In the genomic region with DNA sequence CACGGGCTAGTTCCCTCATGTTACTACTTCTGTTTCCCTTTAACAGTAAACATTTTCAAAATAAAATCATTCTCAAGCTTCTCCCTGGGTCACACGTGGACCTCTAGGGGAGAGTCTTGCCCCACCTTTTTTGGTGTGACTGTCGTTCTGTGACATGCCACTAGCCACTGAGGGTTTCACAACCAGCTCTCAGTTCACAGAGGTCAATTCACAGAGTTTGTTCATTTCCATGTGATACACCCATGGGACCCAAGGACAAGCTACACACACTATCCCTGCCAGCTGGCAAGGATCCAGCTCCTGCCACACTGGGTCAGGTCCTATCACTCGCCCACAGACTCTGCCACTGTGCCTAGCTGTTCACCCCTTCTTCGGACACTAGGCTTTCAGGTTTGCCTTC, we compare ENCODE assay signal across 11 mouse cellular contexts. TPM values are rescaled to one million over a fixed set of nuclear protein-coding genes. Genes with fewer than 3 reads are reported as not detected.
DNase-seq lines count a peak whose midpoint lies in the region; ATAC-seq and TF ChIP-seq lines count a peak whose summit lies in the region.
"Had no signal": no experiment of that assay in that cellular context is flagged by ENCODE, and none has a peak within 500 bp of the region (broad histone marks: within the 10 kb centered on the region; RNA-seq: fewer than 3 reads in every experiment).

No protein-coding gene starts in this region.

- ATAC-seq in liver, embryonic 15.5 days (ENCODE audit: insufficient read depth): peak; percentile 83
- ATAC-seq in stomach, postnatal 0 days (ENCODE audit: low FRiP score, low TSS enrichment): no peak
- no peak for ATAC-seq in midbrain, embryonic 15.5 days (replicated peaks)
- ATAC-seq: forebrain, embryonic 15.5 days; Patski had no signal

- TF ChIP-seq EP300 in stomach, postnatal 0 days (optimal IDR thresholded peaks at IDR 0.05): no peak

- H3K4me2 ChIP-seq in liver, embryonic 15.5 days: no peak overlapping the region
- H3K4me2 ChIP-seq in stomach, postnatal 0 days (replicated peaks; ENCODE audit: low read depth): no peak overlapping the region
- H3K4me2 ChIP-seq in midbrain, embryonic 15.5 days: no peak overlapping the region
- H3K4me2 ChIP-seq: forebrain, embryonic 15.5 days; lung, embryonic 15.5 days had no signal

- no peaks in the 10 kb centered on the region for H3K4me1 ChIP-seq in liver, embryonic 15.5 days (replicated peaks)
- no peaks in the 10 kb centered on the region for H3K4me1 ChIP-seq in stomach, postnatal 0 days (replicated peaks; ENCODE audit: control insufficient read depth, insufficient read depth)
- no peaks in the 10 kb centered on the region for H3K4me1 ChIP-seq in midbrain, embryonic 15.5 days
- H3K4me1 ChIP-seq: forebrain, embryonic 15.5 days had no signal

- no peaks in the 10 kb centered on the region for H3K36me3 ChIP-seq in liver, embryonic 15.5 days (replicated peaks)
- H3K36me3 ChIP-seq in stomach, postnatal 0 days (ENCODE audit: control insufficient read depth, insufficient read depth, low read length): no peaks in the 10 kb centered on the region
- H3K36me3 ChIP-seq in midbrain, embryonic 15.5 days (replicated peaks): no peaks in the 10 kb centered on the region
- H3K36me3 ChIP-seq: forebrain, embryonic 15.5 days had no signal

- no peak overlapping the region for H3K4me3 ChIP-seq in liver, embryonic 15.5 days (replicated peaks)
- no peak overlapping the region for H3K4me3 ChIP-seq in stomach, postnatal 0 days (ENCODE audit: low read depth, low read length)
- no peak overlapping the region for H3K4me3 ChIP-seq in midbrain, embryonic 15.5 days
- H3K4me3 ChIP-seq: forebrain, embryonic 15.5 days; lung, embryonic 15.5 days had no signal

- no peaks in the 10 kb centered on the region for H3K9me3 ChIP-seq in liver, embryonic 15.5 days (replicated peaks)
- H3K9me3 ChIP-seq in stomach, postnatal 0 days (ENCODE audit: control insufficient read depth, low read length): no peaks in the 10 kb centered on the region
- no peaks in the 10 kb centered on the region for H3K9me3 ChIP-seq in midbrain, embryonic 15.5 days
- H3K9me3 ChIP-seq: forebrain, embryonic 15.5 days; lung, embryonic 15.5 days had no signal

- DNase-seq in heart, adult 11 months: peak; percentile 89
- DNase-seq in heart, postnatal 25 days (ENCODE audit: low spot score): no peak
- DNase-seq in testis, postnatal 10 days (ENCODE audit: low spot score): peak; percentile 55
- DNase-seq in testis, postnatal 14 days (ENCODE audit: low spot score): no peak
- DNase-seq in stomach, postnatal 0 days (ENCODE audit: low spot score): peak; percentile 29
- DNase-seq in cerebellum, adult 9-11 months: no peak

- TF ChIP-seq CTCF in stomach, postnatal 0 days (IDR thresholded peaks at IDR 0.05; ENCODE audit: low read depth): no peak

- no peaks in the 10 kb centered on the region for H3K27me3 ChIP-seq in liver, embryonic 15.5 days
- no peaks in the 10 kb centered on the region for H3K27me3 ChIP-seq in stomach, postnatal 0 days (ENCODE audit: control insufficient read depth, insufficient read depth, low read length)
- no peaks in the 10 kb centered on the region for H3K27me3 ChIP-seq in midbrain, embryonic 15.5 days (replicated peaks)
- H3K27me3 ChIP-seq: forebrain, embryonic 15.5 days; lung, embryonic 15.5 days; Patski had no signal

- intact Hi-C loops in heart, postnatal 25 days (cut with DNase I): loop anchor here (10.0 kb wide), 1 partner anchor 952 kb away; no protein-coding TSS in a partner anchor

- WGBS in liver, embryonic 15.5 days (ENCODE audit: insufficient replicate concordance): 24% methylated on average over 5 of the region's 5 CpGs
- WGBS in stomach, postnatal 0 days: 57% methylated on average over 5 of the region's 5 CpGs
- WGBS in midbrain, embryonic 15.5 days: 81% methylated on average over 5 of the region's 5 CpGs

- 0 out of 2 replicates have a peak overlapping the region, but pooled peaks have one; percentile 41 for H3K27ac ChIP-seq in liver, embryonic 15.5 days (replicated peaks)
- no peak overlapping the region for H3K27ac ChIP-seq in stomach, postnatal 0 days (replicated peaks)
- no peak overlapping the region for H3K27ac ChIP-seq in midbrain, embryonic 15.5 days
- H3K27ac ChIP-seq: forebrain, embryonic 15.5 days; lung, embryonic 15.5 days had no signal

- no peak overlapping the region for H3K9ac ChIP-seq in liver, embryonic 15.5 days
- H3K9ac ChIP-seq in stomach, postnatal 0 days (ENCODE audit: low read length): no peak overlapping the region
- no peak overlapping the region for H3K9ac ChIP-seq in midbrain, embryonic 15.5 days
- H3K9ac ChIP-seq: forebrain, embryonic 15.5 days; lung, embryonic 15.5 days had no signal

RNA-seq across cellular contexts. Expression of a gene that starts 35.5 kb away (rescaled TPM):
- total RNA-seq in heart, postnatal 25 days (2021): 1 to 10 TPM; 6.6 to 8.0 TPM
- polyA plus RNA-seq in liver, embryonic 15.5 days (2015; fragmentation: Nextera tagmentation; extraction: Ambion mirVana): 4.0 and 4.2 TPM in 2 replicates
- polyA plus RNA-seq in stomach, postnatal 0 days (2015; fragmentation: Nextera tagmentation; extraction: Ambion mirVana): 6.3 and 9.3 TPM in 2 replicates
- polyA plus RNA-seq in midbrain, embryonic 15.5 days (2015; fragmentation: Nextera tagmentation; extraction: Ambion mirVana): 1.8 and 1.9 TPM in 2 replicates

Comparison
In these comparisons a context has a peak if more than half of its experiments do, and no peak if none do; other contexts are left out.
1. DNase-seq: peak in heart, adult 11 months (single experiment), testis, postnatal 10 days (single experiment) and stomach, postnatal 0 days (single experiment); none in heart, postnatal 25 days (single experiment), testis, postnatal 14 days (single experiment) and cerebellum, adult 9-11 months (single experiment).